Mouse (Mus musculus): ENCODE results near the gene P2rx5.

DNA sequence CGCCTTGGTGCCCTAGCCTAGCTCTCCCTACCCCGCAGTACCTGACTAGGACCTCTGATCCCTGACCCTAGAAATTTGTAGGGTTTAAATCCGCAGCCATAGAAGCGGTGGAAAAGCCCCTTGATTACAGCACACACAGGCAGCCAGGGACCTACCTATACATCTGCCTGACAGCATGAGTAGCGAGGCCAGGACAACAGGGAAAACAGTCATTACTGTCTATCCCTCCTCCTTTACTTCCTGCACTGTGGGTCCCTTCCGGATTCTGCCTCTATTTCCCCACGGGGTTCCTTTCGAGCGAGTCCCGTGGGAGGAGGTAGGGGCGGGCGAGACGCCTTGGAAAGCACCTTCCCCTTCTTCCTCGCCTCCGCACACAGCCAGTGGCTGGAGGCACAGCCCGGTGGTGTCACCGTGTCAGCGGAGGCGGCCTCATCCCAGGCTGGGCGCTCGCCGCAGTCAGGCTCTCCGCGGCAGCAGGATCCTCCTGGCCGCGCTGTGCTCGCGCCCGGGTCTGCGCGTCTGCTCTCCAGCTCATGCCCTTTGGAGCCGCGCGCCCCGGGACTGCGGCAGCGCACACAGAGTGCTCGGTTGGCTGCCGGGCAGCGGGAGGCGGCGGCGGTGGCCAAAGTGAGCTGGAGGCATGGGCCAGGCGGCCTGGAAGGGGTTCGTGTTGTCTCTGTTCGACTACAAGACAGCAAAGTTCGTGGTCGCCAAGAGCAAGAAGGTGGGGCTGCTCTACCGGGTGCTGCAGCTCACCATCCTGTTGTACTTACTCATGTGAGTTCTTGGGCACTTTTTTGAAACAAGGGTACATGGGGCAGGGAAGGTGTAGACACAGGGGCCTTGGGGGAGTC is at the start of gene P2rx5:
- TF ChIP-seq CTCF (IDR thresholded peaks at IDR 0.05) = no peak
- no peak for TF ChIP-seq EP300 (IDR thresholded peaks at IDR 0.05)

Measured in lung, postnatal 0 days (tissue).